Mouse (Mus musculus): ENCODE data around the gene Ccdc180.
A peak's percentile ranks its signal among the peaks of the same experiment; 100 is the strongest.

Ccdc180 gene

DNA sequence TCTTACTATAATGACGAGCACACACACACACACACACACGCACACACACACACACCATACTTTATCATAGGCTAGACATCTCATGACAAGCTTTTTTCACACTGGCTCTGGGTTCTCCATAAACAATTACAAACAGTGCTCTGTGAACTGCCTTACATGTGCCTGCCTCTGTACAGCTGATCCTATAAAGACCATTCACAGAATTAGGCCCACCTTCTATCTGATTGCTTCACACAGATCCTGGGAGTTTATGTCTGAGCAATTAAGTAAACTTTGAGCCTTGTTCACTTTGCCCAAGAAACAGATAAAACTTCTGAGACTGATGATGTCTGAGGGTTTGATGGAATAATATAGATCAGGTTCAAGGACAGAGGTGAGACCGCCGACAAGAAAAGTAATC is 21.8 kb downstream of the Ccdc180 start:
- DNase-seq: no peak

DNA sequence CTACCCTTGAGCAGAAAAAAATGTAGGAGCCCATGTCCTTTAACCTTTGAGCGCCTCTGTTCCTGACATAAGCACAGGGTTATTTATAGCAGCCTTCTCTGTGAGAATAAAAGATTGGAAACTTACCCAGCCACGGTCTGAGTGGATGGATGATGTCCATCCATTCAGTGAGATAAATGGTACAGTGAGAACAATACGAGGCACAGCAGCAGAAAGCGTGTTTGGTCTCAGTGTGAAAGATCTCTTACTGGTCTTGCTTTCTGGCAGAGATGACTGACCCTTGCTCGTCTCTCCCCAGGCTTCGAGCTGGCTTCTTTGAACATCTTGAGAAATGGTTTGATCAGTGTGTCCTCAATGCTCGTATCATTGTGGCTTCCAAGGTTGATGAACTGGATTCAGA is 27.0 kb downstream of the Ccdc180 start:
- no peak for DNase-seq

GRCm38 (mm10) chr4:45921663-45922435 is 31.7 kb downstream of the Ccdc180 start:
- DNase-seq: no peak

DNA sequence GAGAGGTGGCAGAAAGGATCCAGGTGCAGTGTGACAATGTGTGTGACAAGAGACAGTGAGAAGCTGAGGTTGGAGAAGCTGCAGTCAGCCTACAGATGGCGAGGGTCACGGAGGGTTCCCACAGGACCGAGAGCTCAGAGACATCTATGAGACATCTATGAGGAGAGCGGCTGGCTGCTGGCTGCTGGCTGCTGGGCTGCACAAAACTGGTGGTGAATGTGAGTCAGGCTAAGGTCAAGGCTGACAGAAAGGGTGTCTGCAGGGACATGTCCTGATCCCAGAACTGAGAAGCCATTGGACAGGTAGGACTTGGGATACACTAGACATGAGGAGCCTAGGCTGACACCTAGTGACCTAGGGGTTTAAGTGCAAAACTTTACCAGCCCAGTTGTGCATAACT is 33.9 kb downstream of the Ccdc180 start:
- no peak for DNase-seq

DNA sequence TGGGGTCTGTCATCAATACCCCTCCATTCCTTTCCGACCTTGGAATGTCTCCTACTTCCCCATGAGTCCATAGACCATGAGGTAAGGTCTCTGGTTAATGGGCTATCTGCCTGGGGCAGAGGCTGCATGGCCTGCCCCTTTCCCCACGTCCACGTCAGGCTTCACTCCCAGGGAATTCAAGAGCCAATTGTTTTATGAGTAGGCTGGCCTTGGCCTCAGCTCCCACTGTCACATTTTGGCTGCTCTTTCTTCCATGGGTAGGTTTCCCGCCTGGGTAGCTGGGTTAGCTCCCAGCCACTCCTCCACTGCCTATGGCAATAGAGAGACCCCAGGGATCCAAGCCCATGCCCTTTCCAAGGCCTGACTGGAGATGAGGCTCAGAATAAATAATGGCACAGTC is 38.5 kb downstream of the Ccdc180 start:
- DNase-seq: no peak

DNA sequence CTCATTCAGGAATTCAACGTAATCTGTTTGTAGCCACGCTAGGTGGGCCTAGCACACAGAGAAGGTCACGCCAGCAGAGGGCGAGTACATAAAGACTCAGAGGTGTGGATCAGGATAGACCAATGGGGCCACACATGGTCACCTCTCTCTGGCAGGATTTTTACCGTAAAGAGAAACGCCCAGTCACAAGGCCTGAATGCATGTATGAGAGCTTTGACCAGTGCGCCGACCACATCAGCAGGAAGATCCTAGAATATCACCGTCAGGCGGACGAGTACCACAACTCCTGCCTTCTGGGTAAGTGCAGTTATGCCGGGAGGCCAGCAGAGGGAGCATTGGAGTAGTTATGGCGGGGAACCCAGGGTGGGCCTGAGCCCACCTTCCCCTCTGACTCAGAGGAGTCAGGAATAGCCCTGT is 51.5 kb downstream of the Ccdc180 start:
- no peak for DNase-seq

- no peak for DNase-seq
Observed at GRCm38 (mm10) chr4:45947729-45948128, 57.6 kb downstream of the Ccdc180 start.

DNA sequence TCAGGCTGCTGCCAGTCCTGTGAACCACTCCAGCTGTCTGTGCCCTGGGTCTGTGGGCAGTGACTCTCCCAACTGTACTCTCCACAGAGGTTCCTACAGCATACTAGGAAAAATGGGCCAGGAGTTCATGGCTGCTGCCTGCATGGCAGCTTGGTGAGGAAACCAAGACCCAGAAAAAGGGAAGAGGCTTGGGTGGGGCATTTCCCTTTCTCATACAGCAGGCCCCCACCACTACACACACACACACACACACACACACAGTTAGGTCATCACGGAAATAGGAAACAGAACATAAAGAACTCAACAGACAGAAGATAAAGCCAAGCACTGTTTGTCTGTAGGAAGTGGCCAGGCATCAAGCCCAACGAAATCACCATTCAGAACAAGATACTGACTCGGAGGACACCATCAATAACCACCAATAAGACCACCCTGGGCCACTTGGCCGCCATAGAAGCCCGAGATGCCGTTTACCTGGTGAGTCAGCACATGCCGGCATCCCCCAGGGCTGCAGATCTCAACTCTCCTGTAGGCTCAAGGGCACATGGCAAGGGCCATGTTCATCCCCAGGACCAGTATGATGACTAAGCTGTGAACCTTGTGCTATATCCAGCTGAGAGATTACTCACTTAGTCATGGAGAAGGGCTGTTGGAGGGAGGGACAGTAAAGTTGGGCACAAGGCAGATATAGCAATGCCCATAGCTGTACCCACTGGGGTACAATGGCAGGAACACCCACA is 59.2 kb downstream of the Ccdc180 start:
- no peak for DNase-seq

DNA sequence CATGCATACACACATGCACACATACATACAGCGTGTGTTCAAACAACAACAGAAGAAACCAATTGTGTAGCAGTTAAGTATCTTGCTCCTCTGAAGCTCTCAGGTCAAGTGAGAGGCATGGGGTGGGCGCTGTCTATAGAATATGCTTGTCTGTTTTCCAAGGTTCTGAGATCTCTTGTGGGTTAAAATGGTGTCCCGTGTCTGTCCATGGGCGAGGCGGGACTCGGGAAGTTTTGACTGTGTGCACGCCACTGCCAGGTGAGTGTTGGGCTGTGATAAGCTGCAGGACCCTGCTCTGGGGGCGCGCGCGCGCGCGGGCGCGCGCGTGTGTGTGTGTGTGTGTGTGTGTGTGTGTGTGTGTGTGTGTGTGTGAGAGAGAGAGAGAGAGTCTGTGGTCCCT is 61.7 kb downstream of the Ccdc180 start:
- no peak for DNase-seq

GRCm38 (mm10) chr4:45953025-45953919 is 63.2 kb downstream of the Ccdc180 start:
- no peak for DNase-seq

DNA sequence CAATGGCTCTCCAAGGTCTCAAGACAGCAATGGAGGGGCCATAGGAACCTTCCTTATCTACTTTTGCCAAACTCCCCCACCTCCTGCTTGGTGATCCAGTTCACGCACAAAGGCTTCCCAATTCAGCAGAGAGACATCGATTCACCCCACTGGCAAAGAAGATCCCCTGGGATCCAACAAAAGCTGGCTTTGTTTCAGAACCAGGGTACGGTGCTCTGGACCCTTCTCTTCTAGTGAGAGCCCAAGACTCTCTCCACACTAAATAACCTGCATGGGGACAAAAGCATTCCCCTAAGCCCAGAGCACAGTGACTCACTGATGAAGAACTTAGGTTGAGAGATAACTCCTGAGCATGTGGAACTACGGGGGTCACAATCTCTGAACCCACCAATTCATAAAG is 65.1 kb downstream of the Ccdc180 start:
- no peak for DNase-seq

DNA sequence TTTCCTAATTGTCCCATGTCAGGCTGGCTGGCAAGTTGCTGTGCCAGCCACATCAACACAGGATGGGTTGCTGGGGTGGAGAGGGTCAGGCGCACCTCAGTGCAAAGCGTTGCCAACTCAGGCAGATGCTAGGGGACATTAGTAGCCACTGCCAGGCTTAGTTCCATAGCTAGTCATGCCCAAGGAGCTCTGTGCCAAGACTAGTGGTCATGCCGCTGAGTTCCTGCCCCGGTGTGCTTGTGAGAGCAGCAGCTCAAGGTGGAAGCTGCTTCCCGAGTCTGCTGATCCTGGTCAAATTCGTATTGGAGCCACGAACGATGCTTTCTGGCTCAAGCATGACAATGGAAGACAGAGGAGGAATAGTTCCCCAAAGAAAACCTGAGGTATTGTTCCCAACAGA is 66.0 kb downstream of the Ccdc180 start:
- DNase-seq: no peak

GRCm38 (mm10) chr4:45956706-45957105 is 66.6 kb downstream of the Ccdc180 start:
- DNase-seq: no peak

- no peak for DNase-seq
Observed at GRCm38 (mm10) chr4:45964771-45965439, 74.8 kb downstream of the Ccdc180 start, which contains the start of gene Tdrd7. Tdrd7 (plus strand) TSS chr4:45965334.

- no peak for DNase-seq
Observed at GRCm38 (mm10) chr4:45965737-45966447, 75.8 kb downstream of the Ccdc180 start.

GRCm38 (mm10) chr4:45966716-45967115 is 76.6 kb downstream of the Ccdc180 start:
- no peak for DNase-seq

GRCm38 (mm10) chr4:45967479-45968341 is 77.6 kb downstream of the Ccdc180 start:
- DNase-seq: no peak

DNA sequence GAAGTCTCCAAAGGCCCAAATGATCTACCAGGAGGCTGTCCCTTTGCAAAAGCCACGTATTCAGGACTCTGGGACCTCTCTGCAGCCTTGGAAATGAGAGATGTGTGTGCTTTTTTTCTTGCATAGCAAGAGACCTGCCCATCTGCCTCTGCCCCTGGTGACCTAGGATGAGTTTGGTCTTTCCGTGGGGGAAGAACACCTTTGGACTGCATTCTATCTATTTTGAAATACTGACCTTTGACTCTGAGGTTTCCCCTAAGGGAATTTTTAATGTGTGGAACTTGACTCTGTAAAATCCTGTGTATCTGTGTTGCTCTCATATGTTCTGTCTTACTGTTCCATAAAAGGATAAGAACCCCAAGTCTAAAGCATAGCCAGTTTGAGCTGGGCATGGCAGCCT is 78.9 kb downstream of the Ccdc180 start:
- no peak for DNase-seq

- no peak for DNase-seq
Observed at GRCm38 (mm10) chr4:45970048-45970560, 80.0 kb downstream of the Ccdc180 start.

DNA sequence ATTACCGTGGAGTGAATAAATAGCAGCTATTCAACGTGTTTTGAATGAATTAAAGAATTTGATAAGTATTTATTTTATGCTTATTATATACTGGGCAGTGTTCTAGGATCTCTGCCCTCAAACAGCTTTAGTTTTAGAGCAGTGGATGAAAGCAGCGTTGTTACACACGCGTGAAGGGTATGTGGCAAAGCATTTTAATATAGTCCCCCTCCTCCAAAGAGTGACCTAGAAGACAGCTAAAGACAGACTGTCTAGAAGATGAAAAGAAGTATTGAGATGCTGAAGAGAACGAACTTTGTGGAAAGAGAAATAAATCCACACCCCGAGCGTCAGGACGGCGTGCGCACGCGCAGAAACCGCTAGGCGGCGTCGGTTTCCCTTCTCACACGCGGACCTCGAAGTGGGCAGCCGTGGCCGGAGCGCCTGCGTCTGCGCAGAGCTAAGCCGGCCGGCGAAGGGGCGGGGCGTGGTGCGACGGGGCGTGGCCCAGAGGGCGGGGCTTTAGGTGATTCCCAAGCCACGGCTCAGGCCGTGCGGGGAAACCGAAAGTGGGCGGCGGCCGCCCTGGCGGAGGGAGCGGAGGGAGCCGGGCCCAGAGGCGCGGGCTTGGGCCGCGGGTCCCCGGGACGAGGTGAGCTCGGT is 81.8 kb downstream of the Ccdc180 start:
- peak; percentile 96 for DNase-seq

All from layer of hippocampus, adult 9-11 months (tissue).